Mouse (Mus musculus) urinary bladder, postnatal 25 days (tissue): ENCODE data around the gene Ccl17.

Experiments
- DNase-seq: peaks from one replicate; pipeline ENCODE4 v3.0.0; 2022; ENCODE audit warnings: low spot score

The Ccl17 gene

DNA sequence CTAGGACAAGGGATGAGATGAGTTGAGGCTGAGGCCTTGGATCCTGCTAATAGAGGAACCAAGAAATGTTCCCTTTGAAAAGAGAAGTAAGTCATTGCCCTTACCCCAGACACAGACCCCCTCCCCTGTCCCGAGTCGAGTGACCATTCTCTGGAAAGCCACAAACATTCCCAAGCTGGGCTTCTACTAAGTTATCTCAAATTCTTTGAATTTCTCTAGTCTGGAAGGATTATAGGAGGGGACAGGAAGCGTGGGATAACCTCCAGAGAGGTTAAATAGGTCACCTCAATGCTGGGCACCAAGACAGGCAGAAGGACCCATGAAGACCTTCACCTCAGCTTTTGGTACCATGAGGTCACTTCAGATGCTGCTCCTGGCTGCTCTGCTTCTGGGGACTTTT is at the start of gene Ccl17:
Gene Ccl17 (plus strand): TSS at position 301 of the 400 bp plus-strand sequence.
- DNase-seq = no peak

DNA sequence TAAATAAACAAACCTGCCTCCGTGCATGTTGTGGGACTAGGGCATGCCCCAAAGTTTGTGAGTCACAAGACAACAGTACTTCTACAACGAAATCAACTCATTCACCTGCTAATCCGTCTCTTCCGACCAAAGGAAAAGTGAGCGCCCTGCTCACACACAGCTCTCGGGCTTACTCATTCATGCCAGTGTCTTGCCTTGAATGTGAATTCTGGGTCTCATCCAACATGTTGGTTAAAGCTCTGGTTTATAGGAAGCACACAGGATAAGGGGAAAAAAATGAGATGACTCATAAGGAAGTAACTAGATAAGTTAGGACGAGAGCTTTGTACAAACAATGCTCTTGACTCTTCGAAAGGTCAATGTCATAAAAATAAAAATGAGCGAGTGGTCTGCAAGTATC is 43.2 kb upstream of the Ccl17 start:
- no peak for DNase-seq

DNA sequence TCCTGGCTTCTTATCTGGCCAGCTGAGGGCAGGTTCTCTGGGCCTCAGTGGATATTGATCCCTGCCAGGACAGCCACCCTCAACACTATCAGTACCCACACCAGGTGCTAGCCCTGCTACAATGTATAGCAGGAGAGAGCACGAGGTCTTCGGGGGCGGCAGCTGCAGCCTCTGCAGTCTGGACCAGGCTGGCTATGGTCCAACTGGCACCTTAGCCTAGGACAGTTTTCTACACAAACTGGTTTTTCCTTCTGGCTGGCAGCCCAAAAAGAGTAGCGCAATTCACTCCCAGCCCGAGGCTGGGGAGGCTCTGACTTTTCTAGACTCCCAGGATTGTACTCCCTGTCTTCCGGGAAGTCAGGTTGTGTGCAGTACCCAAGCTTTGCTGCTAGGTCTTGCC is 39.3 kb upstream of the Ccl17 start:
- peak; percentile 50 for DNase-seq

DNA sequence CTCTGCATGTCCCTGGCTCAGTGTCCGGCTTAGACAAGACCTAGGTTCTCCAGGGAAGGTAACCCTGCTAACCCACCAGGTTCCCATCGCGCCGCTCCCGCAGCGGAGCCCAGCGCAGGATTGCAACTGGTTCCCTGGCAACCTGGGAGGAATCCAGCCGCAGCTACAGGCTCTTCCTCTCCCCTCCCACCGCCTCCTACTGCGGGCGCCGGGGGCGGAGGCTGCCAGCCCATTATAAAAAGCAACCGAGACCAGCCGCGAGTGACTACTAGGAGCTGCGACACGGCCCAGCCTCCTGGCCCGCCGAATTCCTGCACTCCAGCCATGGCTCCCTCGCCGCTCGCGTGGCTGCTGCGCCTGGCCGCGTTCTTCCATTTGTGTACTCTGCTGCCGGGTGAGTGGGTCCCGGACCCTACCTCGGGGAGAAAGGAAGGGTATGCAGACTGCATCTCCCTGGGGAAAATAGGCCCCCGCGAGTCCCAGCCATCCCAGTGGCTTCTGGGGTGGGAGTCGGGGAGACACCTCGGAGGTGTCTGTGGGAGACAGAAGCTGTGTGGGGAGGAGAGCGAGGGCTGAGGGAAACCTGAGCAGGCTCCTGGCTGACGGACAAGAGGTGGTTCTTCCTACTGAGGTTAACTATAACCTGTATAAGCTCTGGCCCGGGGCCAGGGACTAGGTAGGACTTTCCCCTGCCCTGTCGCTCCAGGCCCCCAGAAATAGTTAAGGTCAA is 38.1 kb upstream of the Ccl17 start, which contains the start of gene Cx3cl1:
Gene Cx3cl1 (plus strand): TSS at position 69 of the 730 bp plus-strand sequence.
- peak; percentile 46 for DNase-seq

DNA sequence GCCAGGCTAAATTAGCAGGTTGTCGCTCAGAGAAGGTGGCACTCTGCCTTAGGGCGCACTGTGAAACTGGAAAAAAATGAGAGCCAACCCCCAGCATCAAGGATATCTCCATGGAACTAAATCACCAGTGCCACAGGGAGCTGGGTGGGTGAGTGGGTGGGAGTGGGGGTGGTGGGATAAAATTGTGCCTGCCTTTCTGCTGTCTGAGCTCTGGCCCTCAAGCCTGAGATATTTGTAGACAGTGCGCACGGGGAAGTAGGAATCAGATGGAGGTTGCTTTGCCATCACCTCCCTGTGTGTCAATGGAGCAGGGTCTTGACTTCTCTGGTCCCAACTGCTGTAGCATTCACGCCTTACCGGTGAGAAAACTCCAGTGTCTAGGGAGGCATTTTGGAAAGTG is 37.2 kb upstream of the Ccl17 start:
- DNase-seq = no peak

DNA sequence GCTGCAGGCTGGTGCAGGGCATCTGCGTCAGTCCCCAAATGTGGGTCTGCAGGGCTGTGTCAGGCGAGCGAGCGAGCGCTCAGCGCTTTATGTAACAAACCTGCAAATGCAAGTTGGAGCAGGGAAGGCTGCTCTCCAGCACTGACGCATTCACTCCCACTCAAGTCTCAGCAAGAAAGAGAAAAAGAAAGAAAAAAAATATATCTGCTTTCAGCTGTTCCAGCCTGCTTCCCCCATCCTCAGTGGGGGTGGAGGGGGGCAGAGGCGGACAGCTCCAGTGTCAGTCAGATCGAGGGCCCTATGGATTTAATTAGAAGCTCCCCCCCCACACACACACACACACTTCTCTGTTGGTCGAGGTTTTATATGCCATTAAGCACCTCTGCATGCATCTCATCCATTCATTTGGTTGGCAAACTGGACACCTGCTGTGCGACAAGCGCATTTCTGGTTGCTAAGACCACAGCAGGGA is 36.5 kb upstream of the Ccl17 start:
- DNase-seq = no peak

DNA sequence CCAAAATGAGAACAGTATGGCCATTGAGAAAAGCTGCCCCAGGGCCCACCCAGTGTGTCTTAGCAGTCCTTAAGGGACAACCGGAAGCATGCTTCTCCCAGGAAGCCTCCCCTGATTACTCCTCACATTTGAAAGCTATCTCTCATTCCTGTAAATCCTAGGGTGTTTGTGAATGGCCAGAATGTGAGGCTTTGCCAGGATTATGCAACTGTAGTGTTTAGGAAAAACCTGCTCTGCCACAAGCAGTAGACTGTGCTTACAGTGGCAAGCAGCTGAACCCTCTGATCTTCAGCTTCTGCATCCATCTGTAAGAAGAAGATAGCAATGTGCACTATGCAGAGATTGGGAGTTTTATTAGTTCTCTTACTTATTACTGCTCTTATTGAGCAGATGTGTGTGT is 35.7 kb upstream of the Ccl17 start:
- DNase-seq = no peak

DNA sequence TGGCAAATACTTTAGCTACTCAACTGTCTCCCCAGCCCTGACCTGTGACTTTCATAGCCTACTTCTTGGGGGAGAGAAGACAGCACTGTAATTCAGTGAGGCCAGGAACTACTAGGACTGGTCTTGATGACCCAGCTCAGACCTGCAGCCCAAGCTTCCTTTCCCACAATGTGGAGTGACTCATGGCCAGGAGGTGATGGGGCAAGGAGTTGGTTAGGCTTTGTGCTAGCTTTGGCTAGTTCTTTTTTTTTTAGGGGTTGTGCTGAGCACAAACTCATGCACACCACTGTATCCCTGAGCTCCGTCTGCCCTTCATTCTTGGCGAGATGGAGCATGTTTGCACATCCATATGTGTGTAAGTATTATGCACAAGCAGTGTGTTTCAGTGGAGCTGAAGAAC is 33.9 kb upstream of the Ccl17 start:
- no peak for DNase-seq

DNA sequence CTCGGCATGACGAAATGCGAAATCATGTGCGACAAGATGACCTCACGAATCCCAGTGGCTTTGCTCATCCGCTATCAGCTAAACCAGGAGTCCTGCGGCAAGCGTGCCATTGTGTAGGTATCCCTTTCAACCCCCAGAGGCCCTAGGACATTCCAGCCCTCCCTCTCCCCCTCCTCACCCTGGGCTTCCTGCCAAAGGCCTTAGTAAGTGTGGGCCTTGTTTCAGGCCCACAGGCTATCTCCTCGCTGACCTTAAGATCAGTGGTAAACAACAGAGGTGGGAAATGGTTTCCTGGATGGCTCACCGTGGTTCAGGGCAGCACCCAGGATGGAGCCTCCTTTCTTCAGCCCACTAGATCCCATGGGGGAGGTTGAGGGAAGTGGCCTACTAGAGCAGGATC is 32.2 kb upstream of the Ccl17 start:
- DNase-seq = no peak

DNA sequence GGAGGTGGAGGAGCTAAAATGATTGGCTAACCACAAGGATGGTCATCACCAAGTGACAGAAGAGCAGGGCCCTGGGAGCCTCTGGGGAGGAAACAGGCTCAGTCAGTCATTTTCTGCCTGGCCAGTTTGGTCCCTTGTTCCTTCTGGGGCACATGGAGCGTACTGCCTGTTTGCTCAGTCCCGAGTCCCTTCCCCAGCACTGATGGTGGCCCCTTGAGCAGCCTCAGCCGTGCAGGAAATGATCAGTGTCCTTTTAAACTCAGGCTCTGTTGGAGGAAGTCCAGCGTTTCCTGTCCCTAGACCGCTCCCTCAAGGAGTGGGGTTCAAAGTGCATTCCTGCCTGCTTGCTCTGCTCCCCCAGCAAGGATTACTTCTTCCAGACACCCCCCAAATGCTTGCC is 31.8 kb upstream of the Ccl17 start:
- no peak for DNase-seq

DNA sequence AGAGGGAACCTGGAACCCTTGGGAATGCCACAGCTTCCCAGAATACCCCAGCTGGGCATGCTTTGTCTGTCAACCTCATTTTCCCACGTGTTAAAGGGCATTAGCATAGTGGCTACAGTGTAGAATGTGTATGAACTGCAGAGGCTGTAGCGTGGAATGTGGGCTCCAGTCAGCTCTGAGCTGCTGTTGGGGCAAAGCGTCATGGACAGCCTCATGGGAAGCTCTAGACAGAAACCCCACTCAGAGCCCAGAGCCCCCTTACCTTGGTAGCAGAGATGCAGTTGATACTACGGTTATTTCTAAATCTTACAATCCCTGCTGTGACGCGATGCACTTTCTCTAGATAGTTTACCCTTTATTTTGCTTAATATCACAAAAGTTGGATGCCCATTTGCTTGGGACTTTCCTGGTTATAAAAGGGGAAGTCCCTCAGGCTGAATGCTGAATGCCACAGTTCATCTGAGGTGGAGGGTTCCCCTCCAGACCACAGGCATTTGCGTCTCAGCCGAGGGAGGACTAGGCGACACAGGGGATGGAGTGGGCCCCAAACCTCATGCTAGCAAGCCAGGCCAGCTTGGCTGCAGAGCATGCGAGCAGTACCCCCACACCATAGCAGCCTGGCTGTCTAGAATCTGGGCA is 31.2 kb upstream of the Ccl17 start:
- DNase-seq = no peak

DNA sequence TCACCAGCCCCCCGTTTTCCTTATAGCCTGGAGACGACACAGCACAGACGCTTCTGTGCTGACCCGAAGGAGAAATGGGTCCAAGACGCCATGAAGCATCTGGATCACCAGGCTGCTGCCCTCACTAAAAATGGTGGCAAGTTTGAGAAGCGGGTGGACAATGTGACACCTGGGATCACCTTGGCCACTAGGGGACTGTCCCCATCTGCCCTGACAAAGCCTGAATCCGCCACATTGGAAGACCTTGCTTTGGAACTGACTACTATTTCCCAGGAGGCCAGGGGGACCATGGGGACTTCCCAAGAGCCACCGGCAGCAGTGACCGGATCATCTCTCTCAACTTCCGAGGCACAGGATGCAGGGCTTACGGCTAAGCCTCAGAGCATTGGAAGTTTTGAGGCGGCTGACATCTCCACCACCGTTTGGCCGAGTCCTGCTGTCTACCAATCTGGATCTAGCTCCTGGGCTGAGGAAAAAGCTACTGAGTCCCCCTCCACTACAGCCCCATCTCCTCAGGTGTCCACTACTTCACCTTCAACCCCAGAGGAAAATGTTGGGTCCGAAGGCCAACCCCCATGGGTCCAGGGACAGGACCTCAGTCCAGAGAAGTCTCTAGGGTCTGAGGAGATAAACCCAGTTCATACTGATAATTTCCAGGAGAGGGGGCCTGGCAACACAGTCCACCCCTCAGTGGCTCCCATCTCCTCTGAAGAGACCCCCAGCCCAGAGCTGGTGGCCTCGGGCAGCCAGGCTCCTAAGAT is 30.5 kb upstream of the Ccl17 start:
- no peak for DNase-seq

DNA sequence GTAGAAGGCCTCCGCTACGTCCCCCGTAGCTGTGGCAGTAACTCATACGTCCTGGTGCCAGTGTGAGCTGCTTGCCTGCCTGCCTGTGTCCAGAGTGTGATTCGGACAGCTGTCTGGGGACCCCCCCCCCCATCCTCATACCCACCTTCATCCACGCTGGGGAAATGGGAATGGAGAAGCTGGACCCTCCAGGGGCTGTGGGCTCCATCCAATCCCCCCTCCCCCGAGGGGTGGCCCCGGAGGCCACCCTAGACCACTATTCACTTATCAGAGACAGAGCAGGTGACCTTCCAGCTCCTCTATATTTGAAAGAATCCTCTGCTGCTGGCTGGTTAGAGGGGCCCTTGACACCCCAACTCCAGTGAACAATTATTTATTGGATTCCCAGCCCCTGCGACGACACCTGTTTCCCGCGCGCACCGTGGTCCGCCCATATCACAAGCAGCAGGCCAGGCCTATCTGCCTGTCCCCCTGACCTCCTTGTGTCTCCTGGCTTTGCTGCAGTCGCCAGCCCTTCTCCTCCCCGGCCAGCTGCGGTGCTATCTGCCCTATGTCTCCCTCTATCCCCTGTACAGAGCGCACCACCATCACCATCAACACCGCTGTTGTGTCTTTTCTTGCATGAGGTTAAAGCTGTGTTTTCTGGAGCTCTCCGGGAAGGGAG is 29.6 kb upstream of the Ccl17 start:
- no peak for DNase-seq

DNA sequence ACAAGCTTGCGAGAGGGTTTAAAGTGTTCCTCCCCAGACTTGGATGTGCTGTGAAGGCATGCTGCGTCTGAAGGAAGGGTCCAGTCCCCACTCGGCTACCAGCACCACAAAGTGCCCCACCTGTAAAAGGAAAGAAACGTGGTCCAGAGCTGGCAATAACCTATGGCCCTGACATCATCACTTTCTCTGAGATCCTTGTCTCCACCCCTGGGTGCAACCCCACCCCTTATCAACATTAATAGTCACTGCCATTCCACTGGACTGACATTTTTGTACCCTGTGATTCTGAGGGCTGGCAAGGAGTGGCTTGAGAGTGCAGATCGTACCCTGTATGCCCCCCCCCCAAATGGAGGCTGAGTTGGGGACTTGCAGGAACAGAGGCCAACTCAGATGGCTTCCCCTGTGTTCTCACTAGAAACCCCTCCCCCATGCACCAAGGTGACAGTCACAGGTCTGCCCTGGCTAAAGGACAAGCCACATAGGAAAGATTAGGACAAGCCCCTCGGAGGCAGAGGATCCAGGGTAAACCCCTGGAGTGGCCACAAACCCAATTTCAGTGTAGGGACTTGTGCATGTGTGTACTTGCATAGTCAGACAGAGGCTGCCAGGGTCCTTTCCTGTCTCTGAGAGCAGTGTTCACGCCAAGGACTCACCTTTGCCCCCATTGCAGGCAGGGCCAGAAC is 29.0 kb upstream of the Ccl17 start:
- DNase-seq = no peak

DNA sequence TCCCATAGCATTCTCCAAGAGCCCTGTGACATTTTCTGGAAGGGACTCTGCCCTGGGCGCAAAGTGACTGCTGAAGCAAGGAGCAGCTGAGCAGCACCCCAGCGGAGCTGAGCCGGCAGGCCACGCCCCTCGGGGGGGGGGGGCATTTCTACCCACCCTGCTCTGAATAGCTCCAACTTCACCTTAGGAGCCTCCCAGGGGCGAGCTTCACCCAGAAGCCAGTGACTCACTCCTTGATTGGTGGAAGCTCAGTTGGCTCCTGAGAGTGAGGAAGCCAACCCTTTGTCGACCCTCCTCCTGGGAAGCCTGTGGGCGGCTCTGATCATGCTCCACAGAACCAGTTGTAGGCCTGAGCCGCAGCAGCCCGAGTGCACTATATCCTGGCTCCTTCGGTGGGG is 28.4 kb upstream of the Ccl17 start:
- no peak for DNase-seq

DNA sequence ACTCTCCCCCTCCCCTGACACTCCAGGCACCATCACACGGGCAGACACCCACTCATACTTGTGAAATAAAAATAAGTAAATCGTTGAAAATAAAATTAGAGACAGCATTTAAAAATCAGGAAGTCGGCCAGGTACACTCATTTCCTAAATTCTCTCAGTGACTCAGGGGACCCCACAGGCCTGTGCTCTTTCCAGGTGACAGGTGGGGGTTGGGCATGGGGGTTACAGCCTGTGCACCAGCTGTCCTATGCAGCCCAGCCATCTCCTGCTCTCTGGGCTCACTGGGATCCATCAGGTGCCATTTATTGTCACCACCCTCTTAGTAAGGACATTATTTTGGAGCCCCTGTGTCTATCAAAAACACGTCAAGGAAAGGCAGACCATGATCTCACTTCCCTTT is 26.4 kb upstream of the Ccl17 start:
- DNase-seq = no peak

DNA sequence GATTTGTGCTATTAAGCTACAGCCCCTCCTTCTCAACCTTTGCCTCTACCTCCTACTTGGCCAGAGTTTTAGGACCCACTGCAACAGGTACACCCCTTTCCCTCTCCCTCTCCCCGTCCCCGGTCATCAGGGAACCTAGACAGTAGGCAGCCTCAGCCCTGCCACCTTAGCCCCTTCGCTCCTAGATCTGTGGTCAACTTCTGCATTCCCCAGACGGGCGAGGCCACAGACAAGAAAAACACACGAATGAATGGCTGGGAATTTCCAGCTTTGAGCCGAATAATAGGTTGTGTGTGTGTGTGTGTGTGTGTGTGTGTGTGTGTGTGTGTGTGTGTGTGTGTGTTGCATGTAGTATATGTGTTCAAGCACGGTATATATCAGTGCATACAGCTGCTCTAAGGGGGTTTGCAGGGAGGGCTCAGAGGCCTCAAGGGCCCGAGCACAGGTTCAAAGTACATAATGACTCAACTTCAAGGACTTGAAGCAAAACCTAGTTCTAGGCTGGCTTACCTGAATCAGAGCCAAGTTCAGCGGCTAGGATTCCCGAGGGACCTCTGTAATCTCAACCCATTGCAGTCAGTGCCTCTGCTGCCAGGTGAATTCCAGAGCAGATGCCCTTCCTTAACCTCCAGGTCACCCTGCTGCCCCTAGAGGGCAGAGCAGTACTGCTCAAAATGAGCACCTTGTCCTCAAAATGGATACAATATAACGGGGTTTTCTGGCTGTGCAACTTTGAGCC is 24.8 kb upstream of the Ccl17 start:
- no peak for DNase-seq

DNA sequence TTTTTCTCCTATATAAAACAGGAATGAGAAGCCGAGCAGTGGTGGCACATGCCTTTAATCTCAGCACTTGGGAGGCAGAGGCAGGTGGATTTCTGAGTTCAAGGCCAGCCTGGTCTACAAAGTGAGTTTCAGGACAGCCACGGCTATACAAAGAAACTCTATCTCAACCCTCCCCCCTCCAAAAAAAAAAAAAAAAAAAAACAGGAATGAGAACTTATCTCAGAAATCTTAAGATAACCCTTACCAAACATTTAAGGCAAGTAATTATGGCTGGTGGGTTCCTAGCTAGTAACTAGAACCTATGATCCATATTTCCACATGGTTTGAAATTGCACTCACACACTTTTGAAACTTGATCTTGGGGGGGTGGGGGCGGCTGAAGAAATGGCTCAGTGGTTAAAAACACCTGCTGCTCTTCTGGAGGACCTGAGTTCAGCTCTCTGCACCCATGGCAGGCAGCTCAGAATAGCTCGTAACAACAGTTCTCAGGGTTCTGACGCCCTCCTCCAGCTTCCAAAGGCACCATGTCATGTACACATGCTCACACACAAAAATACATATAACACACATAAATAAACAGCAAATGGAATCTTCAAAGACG is 24.2 kb upstream of the Ccl17 start:
- DNase-seq = no peak

DNA sequence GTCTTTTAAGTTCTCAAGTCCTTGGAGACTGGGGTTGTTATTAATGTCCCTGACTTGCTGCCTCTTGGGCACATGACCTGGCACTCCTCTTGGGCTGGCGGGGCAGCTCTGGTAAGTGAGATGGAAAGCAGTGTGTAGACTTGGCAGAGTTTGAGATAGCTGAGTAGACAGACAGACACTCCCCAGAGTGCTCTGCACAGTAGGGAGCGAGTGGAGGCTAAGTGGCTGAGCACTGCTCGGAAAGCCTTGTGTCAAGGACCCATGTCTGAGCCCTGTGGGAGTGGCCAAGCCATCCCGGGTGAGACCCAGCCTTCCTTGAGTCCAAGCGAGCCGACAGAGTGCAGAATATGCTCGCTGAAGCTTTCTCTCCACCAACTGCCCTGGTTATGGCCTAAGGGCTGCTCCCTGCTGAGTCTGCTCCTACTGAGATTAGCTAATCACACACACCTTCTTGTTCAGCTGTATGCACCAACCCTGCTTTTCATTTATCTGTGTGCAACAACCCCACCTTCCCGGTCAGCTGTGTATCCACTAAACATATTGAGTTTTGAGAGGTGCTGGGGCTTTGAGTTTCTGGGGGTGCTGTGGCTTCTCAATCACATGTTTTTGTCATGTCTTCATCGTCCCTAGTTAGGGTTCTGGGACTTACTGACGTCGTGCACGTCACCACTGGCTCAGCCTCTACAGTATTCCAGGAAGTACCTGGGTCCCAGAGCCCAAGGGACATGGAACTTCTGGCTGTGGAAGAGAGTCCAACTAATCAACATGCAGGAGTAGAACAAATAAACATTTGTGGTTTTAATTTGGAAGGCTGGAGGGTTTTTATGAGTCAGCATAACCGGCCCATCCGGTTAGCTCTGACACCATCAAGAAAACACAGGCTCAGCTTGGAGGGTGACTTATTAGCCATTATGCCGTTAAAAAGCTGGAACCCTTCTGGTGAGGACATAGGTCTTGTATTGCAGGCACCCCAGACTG is 22.4 kb upstream of the Ccl17 start:
- DNase-seq = peak; percentile 42
